Mouse (Mus musculus) bone marrow, adult 2 months (tissue): ENCODE measurements around the gene Ercc1.

Experiments used
- CTCF ChIP-seq: fragments of 200-500 bp; IDR thresholded peaks from 2 replicates; pipeline ENCODE4 v1.5.1; 2011; ENCODE audit warnings: low read length, control low read depth; ENCODE audit not compliant: control insufficient read depth, insufficient read depth
- POLR2A ChIP-seq: fragments of 200-500 bp; IDR thresholded peaks from 2 replicates; pipeline ENCODE4 v1.6.1; 2011; ENCODE audit warnings: low read depth, mild to moderate bottlenecking, control low read depth, low read length, borderline replicate concordance; ENCODE audit not compliant: control insufficient read depth

DNA sequence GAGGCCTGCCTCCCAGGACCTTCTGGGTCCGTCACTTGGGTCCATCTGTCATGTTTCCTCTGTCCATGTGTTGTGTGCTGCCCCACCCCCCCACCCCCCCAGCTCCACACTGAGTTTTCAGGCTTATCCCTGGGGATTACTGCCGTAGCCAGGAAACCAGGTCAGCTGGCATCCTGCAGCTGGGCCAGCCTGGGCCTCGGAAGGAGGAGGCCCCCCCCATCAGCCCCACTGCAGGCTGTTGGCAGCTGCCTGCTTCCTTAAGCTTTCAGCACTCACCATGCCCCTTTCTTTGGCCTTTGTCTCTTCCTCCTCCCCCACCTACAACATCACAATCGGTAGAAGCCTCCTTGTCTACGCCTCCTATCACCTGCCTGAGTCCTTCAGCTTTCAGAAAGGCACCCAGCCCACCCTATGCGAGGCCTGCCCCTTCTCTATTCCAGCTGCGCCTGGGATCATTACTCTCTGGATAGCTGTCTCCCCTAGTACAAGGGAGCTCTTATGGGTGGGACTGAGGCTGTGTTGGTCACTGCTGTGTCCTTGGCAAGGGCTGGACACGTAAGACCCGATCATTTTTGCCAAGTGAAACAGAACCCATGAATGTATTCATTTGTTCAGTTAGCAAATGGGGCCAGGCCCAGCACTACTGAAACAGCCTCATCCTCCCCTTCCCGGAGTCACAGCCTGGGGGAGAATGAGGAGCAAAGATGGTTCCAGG lies 44.3 kb downstream of the Ercc1 start:
- TF ChIP-seq CTCF: no peak
- TF ChIP-seq POLR2A: no peak
